Mouse (Mus musculus) R1 (cell line): Measurements from ENCODE around the gene Runx2.

Experiments
- DNase-seq: peaks from one replicate; pipeline ENCODE4 v3.0.0-alpha.2; 2018; ENCODE audit warnings: low read depth, low spot score

The Runx2 gene

DNA sequence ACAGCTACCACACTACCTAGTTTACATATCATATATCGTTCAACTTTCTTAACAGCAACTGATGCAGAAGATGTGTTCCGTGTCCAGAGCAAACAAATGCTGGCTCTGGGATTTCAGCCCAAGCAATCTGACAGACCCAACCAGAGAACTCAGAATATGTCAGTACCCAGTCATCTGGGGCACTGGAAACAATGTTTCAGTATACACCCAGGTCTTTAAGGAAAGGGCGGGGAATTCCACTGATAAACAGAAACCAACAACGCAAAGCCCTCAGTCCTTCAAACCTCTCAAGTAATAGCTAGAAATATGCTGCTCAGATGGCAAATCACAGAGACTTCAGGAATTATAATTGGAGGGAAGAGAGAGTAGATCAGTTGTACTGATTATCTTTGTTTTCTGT is 100.5 kb downstream of the Runx2 start:
- no peak for DNase-seq

DNA sequence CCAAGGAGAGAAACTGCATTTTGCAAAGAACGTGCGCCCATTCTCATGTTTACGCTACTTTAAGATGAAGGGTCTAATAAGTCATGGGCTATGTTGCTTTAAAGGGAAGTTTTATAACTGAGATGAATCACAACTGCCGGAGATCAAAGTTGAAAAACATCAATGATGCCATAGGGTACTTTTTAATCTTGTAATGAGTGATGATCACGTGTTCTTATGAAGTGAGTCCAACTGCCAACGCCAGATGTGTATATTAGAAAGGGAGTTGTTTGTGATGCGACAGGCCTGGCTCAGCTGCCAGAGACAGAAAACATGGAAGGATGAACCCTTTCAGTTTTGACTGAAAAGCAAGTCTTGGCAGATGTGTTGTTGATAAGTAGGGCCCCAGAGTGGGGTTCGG is 101.2 kb downstream of the Runx2 start:
- no peak for DNase-seq

DNA sequence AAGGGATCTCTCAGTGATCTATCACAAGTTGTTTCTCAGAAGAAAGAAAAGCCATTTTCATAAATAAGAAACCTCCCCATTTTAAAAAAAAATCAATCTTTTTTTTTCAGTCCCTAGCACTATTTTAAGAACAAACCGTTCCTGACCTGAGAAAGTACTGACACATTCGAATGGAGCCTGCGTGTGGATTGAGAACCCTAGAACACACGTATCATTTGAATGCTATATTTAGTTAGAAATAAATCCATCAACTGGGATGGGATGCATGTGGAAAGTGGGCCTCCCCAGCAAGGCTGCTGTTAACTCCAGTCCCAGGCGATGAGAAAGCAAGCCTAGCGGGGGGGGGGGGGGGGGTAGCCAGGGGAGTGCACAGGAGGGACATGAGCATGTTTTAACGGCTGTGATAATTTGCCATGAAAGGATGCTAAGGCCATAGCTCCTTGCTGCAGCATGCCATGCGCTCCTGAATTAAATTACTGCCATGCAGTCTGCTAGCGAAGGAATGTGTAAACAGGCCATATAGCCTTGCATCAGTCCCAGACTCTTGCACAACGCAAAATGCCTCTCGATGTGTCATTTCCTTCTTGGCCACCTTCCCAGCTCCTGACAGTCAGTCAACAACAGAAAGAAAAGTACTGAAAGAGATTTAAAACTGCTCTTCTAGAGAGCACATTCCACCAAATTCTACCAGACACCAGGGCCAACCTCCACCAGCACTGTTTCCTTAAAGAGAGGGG is 104.9 kb downstream of the Runx2 start:
- no peak for DNase-seq

GRCm38 (mm10) chr17:44707956-44708355 is 106.6 kb downstream of the Runx2 start:
- DNase-seq: no peak

GRCm38 (mm10) chr17:44706531-44706930 is 108.1 kb downstream of the Runx2 start:
- no peak for DNase-seq

DNA sequence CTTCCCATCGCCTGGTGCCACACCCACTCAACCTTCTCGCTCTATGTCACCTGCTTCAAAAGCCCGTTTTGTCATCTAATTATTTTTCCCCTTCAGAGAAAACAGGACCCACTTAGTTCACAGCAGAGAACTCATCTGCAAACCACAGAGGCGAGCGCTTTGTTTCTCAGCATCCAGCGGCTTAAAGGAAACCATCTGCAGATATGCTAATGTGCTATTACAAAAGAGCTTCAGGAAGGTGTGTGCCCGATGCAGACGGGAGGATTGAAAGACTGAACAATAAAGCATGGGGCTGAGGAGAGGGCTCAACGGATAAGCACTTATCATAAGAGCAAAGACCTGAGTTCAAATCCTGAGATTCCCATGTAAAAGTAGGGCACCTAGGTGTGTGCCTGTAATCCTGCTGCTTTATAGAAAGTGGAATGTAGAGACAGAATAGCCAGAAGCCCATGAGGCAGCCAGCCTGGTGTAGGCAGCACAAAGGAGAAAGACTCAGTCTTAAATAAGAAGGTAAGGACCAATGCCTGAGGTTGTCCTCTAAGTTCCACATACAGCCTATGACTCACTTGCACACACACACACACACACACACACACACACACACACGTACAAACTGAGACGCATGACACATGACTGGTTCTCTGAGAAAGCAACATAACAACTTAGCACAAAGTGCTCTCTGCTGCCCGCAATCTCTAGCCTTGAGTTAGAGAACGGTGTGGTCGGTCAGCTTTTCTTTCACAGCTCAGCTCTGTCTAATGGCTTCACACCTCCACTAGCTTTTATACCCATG is 111.9 kb downstream of the Runx2 start:
- DNase-seq: peak; percentile 63

GRCm38 (mm10) chr17:44701531-44701930 is 113.1 kb downstream of the Runx2 start:
- no peak for DNase-seq

- DNase-seq: no peak
These were observed 114.3 kb downstream of the Runx2 start for GRCm38 (mm10) chr17:44700326-44700725.

DNA sequence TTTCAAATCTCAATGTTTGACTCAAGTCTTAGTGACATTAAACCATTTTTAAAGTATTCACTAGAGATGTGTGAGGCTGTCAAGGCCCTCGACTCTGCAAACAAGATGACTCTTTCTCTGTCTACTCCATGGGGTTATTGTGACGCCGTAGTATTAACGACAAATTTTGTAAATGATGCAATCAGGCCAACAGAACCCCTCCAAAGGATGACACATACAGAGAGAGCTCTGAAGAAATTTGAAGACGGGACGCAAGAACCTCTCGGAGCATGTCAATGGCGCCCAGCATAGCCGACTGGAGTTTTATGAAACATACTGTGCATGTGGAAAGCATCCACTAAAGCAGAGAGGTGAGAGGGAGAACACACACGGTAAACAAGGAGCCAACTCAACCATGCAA is 117.5 kb downstream of the Runx2 start:
- no peak for DNase-seq

GRCm38 (mm10) chr17:44693552-44693951 is 121.0 kb downstream of the Runx2 start:
- DNase-seq: no peak

DNA sequence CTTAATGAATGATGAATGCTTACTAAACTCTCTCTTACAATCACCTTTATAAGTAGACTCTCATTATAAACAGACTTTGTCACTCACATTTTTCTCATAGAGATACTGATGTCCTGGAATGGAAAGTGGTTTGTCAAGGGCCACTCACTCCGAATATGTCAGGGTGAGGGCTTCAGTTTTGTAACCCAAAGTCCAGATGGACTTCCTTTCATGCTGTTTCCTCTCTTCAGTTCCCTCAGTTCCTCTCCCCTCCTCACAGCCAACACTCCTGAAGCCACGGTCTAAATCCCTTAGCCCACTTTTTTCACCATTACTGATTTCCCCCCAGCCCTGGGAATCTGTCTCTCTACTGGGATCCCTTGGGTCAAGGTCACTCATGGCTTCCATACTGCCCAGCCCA is 123.1 kb downstream of the Runx2 start:
- DNase-seq: no peak

GRCm38 (mm10) chr17:44690410-44691035 is 124.1 kb downstream of the Runx2 start:
- no peak for DNase-seq

DNA sequence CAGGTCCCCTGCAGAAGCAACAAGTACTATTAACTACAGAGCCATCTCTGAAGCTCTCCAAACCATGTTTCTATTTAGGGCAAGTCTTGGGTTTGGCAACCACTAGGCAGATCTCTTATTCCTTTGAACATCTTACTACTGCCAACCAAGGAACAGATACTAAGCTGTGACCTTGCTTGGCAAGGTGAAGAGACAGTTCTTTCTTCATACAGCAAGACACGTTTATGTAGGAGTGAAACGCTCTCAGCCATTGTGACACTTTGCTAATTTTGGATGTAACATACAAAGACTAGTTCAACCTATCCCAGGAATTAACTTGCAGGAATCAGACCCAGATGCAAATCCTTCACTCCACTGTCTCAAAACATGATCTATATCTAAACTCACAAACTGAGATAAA is 126.3 kb downstream of the Runx2 start:
- DNase-seq: no peak

DNA sequence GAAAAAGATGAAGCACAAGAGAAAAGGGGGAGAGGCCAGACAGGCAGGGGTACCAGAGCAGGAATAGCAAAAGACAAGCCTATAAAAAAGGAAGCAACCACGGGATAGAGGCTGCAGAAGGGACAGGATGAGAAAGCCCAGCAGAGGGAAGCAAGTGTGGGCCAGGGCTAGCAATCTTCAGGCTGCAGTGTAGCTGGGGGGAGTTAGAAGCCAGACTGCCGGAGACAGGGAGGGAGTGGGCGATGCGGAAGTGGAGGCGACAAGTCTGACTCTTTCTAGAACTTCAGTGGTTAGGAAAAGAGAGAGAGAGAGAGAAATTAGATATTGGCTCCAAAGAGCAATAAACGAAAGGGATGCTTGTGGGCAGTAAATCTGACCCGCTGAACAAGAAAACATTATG is 129.1 kb downstream of the Runx2 start:
- DNase-seq: no peak

GRCm38 (mm10) chr17:44683026-44683425 is 131.6 kb downstream of the Runx2 start:
- no peak for DNase-seq

DNA sequence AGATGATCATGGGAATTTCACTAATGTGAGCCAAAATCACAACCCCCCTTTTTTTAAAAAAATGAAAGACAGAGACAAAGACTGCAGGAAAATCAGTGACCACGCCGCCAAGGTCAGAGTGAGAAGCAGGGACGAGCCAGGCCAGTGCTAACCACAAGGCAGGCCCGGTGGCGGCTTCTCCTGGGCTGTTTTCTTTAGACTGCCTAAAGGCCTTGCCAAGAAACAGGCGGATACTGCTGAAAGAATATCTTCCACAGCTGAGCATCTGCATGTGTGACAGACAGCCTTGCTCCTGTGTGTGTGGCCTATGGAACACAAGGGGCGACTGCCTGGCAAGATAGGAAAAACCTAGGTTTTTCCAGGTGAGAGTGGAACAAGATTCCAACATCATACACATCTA is 136.8 kb downstream of the Runx2 start:
- no peak for DNase-seq

GRCm38 (mm10) chr17:44672806-44673205 is 141.8 kb downstream of the Runx2 start:
- peak; percentile 55 for DNase-seq

GRCm38 (mm10) chr17:44671946-44672692 is 142.5 kb downstream of the Runx2 start:
- no peak for DNase-seq

DNA sequence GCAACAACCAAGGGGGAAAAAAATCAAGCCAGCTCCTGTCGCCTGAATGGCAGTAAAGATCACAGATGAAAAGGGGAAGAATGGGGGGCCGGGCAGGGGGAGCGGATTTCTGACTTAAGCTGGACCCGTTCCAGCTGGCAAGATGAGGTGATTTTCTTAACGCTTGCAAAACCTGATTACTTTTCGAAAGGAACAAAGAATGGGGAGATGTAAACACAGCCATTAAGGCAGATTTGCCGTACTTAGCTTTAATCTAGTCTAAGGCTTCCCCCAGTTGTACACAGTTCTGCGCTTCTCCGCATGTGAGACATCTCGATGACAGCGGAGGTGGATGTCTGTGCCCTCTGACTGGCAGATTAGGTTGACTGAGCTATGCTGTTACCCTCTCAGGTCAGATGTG is 144.6 kb downstream of the Runx2 start:
- DNase-seq: no peak

DNA sequence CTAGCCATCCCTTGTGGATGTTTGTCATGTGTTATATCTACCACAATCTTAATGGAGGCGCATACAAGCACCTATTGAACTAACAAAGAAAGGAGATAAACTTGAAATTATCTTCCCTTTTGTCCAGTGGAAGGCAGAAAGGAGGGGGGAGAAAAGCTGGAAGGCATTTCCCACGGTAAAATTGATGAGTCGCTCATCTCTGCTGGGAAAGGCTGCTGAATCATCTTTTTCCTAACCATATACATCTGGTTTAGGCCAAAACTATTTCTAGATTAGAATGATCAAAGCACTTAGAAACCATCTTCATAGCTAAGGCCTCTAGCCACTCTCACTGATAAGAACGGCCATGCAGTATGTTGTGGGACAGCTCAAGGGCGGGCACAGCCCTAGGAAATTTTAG is 147.3 kb downstream of the Runx2 start:
- DNase-seq: no peak

- DNase-seq: no peak
These were observed 150.7 kb downstream of the Runx2 start for GRCm38 (mm10) chr17:44663872-44664271.

DNA sequence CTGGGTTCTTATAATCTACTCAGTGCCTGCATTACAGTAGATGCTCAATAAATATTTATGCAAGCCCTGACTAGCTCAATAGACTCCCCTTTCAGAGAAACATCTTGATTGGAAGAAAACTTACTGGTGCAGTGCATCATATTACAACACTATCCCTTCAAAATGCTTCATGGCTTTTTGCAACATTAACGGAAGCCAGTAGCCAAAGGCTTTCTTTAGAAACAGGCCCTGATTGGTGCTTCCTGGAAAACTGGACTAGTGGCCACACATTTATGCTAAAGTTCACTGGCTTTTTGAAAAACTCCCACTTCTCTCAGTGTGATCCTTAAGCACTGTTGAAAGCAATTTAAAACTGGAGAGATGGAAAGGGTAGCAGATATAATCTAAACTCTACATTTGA is 151.4 kb downstream of the Runx2 start:
- DNase-seq: no peak
